Mouse (Mus musculus) G1E (cell line): ENCODE data around the gene Rnf20.

Experiments
- CTCF ChIP-seq: IDR thresholded peaks from 2 replicates; pipeline ENCODE4 v1.5.1; 2012; ENCODE audit warnings: low read depth, low read length, inconsistent platforms, mixed read lengths
- GATA1 ChIP-seq: IDR thresholded peaks from 2 replicates; pipeline ENCODE4 v1.6.1; 2012; ENCODE audit warnings: borderline replicate concordance, low read length, inconsistent platforms, mixed read lengths
- POLR2AphosphoS5 ChIP-seq: IDR thresholded peaks from 2 replicates; pipeline ENCODE4 v1.6.1; 2012; ENCODE audit warnings: low read depth, low read length, inconsistent platforms; ENCODE audit not compliant: insufficient replicate concordance

DNA sequence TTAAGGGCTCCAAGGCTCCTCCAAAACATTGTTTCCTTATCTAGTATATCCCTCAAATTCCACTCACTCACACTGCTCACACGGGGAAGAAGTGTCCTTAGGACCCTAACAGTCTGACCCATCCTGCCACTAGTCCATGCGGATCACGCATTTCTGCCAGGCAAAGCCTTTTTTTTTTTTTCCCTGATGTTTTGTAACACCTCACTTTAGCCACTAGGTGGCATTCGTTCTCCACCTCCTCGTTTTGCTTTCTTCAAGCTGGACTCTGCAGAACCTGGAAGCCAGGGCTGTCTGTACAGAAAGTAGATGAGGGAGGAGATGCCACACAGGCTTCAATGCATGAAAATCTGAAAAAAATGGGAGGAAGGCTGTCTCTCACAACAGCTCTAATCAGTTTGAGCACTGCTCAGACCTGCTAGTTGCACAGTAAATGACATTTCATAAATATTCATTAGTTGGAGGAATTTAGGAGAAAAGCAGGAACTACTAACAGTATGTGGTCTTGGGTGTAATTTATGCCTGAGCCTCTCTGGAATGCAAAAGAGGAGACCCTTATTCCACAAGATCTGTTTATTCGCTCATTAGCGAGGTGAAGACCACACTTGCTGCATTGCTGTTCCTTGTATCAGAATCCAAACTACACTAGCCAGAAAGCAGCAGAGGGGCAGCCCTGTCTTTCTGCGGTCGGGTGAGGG lies 56.9 kb downstream of the Rnf20 start:
- TF ChIP-seq GATA1 (no peak), CTCF (peak; percentile 16; the same call in 1 of the 2 replicates), POLR2AphosphoS5 (no peak)
